Mouse (Mus musculus): ENCODE results near the gene Slc35g3. TPM values are rescaled to one million over a fixed set of nuclear protein-coding genes. Genes with fewer than 3 reads are reported as not detected.
A peak's percentile ranks its signal among the peaks of the same experiment; 100 is the strongest.
"Not testable (repeated sequence)": the region's sequence is repeated elsewhere in the genome, so short reads cannot be mapped to it uniquely, and the experiment has no call there.

Gene Slc35g3
- polyA plus RNA-seq, 1 experiment = not detected

DNA sequence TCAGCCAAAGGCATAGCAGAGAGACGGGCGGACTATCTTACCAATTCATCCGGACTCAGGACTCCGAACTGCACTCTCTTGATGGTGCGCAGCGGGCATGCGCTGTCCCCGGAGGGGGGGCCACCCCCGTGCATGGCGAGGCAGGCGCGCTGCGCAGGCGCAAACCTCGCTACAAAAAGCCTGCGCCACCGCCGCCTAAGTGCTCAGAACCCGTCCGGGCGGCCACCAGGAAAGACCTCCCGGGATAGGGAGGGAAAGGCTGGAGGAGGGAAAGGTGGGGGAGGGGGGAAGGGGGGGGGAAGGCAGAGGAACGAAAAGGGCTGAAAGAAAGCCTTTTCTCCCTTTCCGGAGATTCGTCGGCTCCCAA lies 3.7 kb downstream of the Slc35g3 start:
- peak; percentile 89 to 98 for DNase-seq (ENCODE audit: extremely low spot score in 1 of 2, low spot score in 1 of 2)

DNA sequence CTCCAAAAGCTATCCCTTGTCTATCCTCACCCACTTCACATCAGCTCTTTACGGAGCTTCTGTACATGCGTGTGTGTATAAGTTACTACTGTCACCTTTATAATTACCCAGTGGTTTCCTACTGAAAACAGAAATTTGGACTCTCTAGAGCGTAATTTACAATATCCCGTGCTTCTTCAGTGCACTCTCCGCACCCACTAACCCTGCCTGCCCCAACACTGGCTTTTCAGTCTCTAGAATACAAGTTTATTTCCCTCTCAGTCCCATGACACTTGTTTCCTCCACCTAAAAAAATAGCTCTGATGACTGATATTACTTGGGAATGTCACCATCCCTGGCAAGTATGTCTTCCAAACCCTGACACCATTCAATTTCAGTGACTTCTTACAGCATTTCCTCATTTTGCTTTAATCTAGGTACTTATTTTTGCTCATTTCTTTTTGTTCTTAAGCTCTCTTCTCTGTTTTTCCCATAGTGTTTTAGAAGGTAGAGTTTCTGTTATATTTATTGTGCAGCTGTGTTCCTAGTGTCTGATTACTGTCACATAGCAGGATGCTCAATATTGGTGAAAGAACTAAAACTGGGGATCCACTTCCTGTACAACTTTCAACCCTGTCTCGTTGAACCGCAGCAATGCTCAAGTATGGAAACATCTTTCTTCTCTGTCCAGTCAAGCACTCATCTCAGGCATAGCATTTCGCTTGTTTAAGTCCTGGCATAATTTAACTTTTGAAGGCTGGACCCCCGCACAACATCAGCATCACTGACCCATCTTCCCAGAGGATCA lies 4.3 kb downstream of the Slc35g3 start:
- no peak for DNase-seq (ENCODE audit: extremely low spot score in 1 of 2, low spot score in 1 of 2)

- DNase-seq (ENCODE audit: extremely low spot score in 1 of 2, low spot score in 1 of 2) = peak in 1 of 2 experiments; percentile 66
Observed at GRCm38 (mm10) chr11:69754701-69755100, 7.1 kb downstream of the Slc35g3 start.

- DNase-seq (ENCODE audit: extremely low spot score in 1 of 2, low spot score in 1 of 2) = no peak
Observed at GRCm38 (mm10) chr11:69754233-69754632, 7.5 kb downstream of the Slc35g3 start.

- no peak for DNase-seq (ENCODE audit: extremely low spot score in 1 of 2, low spot score in 1 of 2)
Observed at GRCm38 (mm10) chr11:69752686-69753085, 9.1 kb downstream of the Slc35g3 start.

- no peak for DNase-seq (ENCODE audit: extremely low spot score in 1 of 2, low spot score in 1 of 2)
Observed at GRCm38 (mm10) chr11:69751635-69752034, 10.1 kb downstream of the Slc35g3 start.

- not testable (repeated sequence) for DNase-seq (ENCODE audit: extremely low spot score in 1 of 2, low spot score in 1 of 2)
Observed at GRCm38 (mm10) chr11:69731408-69731807, 30.4 kb downstream of the Slc35g3 start.

DNA sequence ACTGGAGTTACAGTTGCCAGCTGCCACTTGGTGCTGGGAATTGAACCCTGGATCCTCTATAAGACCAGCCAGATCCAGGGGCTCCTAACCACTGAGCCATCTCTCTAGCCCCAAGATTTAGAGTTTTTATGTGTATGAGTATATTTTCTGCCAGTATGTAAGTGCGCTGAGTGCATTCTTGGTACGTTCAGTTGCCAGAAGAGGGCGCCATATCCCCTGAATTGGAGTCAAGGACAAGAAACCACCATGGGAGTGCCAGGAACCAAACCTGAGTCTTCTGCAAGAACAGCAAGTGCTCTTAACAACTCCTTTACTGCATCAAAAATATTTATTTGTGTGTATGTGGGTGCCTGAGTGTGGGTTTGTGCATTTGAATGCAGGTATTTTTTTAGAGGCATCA lies 32.7 kb downstream of the Slc35g3 start:
- DNase-seq (ENCODE audit: extremely low spot score in 1 of 2, low spot score in 1 of 2) = peak in 1 of 2 experiments; percentile 55

DNA sequence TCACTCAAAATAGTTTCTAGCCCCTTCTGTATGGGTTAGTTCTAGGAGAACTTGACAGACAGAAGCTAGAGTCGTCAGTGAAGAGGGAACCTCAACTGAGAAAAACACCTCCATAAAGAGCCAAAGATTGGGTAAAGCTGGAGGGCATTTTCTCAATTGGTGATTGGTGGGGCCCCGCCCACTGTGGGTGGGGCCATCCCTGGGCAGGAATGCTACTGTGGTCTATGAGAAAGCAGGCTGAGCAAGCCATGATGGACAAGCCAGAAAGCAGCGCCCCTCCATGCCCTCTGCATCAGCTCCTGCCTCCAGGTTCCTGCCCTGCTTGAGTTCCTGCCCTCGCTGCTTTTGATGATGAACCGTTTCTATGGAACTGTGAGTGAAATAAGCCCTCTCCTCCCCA lies 35.8 kb downstream of the Slc35g3 start:
- DNase-seq (ENCODE audit: extremely low spot score in 1 of 2, low spot score in 1 of 2) = no peak

GRCm38 (mm10) chr11:69723074-69723473 lies 38.7 kb downstream of the Slc35g3 start:
- no peak for DNase-seq (ENCODE audit: extremely low spot score in 1 of 2, low spot score in 1 of 2)

DNA sequence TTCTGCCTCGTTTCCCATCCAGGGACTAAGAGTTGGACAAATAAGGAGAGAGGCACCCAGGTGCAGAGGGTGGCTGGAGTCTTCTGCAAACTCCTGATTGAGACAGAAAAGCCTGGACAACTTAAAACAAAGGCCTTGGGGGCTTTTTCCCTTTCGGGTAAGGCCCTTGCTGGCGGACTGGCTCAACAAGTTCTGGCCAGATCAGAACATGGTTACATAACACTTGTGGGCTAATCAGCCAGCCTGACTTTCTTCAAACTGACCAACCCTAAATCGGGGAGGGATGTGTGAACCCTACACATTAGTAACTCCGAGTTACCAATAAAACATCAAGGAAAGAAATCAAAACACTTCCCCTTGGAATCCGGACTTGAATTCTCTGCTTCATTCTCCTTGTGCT lies 40.9 kb downstream of the Slc35g3 start:
- no peak for DNase-seq (ENCODE audit: extremely low spot score in 1 of 2, low spot score in 1 of 2)

DNA sequence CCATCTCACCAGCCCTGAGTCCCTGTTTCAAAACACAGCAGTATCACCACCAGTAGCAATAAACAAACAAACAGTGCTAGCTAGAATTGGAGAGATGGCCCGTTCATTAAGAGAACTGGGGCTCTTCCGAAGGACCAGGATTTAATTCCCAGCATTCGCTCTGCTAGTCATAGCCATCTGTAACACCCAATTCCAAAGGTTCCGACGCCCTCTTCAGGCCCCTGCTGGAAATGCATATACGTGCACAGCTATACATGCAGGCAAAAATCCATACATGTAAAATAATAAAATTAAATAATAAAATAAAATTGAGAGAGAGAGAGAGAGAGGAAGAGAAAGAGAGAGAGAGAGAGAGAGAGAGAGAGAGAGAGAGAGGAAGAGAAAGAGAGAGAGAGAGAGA lies 42.3 kb downstream of the Slc35g3 start:
- DNase-seq (ENCODE audit: extremely low spot score in 1 of 2, low spot score in 1 of 2) = no peak

DNA sequence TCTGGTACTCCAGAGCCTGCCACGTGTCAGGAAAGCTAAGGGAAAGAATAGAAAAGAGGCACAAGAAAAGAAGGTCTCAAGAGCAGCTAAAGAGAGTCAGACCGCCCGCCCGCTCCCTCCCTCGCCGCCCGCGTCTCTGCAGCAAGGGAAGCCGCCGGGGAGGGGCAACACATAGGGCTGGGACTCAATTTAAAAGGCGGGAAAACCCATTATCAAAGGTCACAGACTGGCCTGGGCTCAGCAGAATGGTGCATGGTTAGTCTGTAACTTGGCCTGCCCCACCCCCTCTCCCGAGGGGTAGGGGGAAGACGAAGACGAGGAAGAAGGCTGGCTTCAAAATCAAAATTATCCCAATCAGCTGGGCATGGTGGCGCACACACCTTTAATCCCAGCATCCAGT lies 43.1 kb downstream of the Slc35g3 start:
- no peak for DNase-seq (ENCODE audit: extremely low spot score in 1 of 2, low spot score in 1 of 2)

GRCm38 (mm10) chr11:69716953-69717352 lies 44.8 kb downstream of the Slc35g3 start:
- DNase-seq (ENCODE audit: extremely low spot score in 1 of 2, low spot score in 1 of 2) = no peak

DNA sequence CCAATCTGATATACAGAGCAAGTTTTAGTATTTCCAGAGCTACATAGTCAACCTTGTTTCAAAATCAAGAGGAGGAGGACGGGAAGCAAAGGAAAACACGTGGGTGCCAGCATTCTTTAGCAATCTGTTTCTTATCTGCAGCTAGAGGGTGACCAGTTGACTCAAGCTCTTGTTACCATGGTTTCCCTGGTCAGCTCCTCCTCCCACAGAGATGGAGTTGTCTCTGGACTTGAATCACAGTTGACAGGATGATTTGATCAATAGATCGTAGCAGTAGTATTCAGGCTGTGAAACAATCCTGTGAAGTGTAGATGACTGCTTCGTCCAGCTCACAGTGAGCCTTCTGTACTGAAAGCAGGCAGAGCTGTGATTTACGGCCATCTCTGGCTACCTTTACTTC lies 45.8 kb downstream of the Slc35g3 start:
- peak in 1 of 2 experiments; percentile 30 for DNase-seq (ENCODE audit: extremely low spot score in 1 of 2, low spot score in 1 of 2)

GRCm38 (mm10) chr11:69715482-69715881 lies 46.3 kb downstream of the Slc35g3 start:
- no peak for DNase-seq (ENCODE audit: extremely low spot score in 1 of 2, low spot score in 1 of 2)

DNA sequence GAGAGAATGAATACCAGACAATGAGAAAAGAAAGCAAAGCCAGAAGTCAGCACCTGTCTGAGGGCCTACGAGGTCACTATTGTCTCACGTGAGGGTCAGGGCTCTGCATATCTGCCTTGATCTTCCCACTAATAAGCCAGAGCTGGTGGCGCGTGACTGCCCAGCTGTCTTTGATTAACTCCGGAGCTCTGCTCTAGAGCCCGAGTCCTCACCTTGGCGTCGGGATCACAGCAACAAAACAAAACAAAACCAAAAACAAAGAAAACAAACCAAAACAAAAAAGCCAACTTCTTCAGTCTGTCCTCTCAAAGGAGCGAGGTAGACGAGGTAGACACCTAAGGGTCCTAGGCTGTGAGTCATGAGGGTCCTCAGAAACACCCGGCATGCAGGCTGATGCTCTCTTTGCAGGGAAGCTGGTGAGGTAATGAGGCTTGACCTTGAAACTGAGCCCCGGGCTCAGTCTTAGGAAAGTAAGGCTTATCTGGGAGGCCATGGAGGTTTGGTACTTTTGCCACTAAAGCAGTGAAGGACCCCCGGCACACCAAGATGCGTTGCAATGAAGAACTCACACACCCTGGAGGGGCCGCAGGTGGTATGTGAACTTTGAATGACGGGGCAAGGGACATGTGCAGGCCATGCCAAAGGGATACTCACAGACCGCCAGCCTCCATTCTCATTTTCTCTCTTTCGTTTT lies 47.0 kb downstream of the Slc35g3 start:
- DNase-seq (ENCODE audit: extremely low spot score in 1 of 2, low spot score in 1 of 2) = no peak

GRCm38 (mm10) chr11:69712954-69713672 lies 48.7 kb downstream of the Slc35g3 start:
- DNase-seq (ENCODE audit: extremely low spot score in 1 of 2, low spot score in 1 of 2) = no peak

DNA sequence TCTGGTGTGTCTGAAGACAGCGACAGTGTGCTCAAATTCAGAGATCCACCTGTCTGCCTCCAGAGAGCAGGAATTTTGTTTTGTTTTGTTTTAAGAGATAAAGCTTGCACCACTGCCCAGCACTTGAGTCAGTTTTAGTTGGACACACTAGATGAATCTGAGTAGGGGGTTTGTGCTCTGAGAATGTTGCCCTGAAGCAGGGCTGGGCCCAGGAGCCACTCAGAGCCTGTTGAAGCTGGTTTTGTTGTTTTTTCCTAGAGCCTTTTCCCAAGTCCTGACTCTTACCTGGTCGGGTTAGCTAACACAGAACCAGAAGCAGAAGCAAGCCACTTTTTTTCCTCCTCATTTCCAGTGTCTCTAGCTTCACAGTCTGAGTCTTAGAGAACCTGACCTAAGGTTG lies 50.7 kb downstream of the Slc35g3 start:
- DNase-seq (ENCODE audit: extremely low spot score in 1 of 2, low spot score in 1 of 2) = no peak

DNA sequence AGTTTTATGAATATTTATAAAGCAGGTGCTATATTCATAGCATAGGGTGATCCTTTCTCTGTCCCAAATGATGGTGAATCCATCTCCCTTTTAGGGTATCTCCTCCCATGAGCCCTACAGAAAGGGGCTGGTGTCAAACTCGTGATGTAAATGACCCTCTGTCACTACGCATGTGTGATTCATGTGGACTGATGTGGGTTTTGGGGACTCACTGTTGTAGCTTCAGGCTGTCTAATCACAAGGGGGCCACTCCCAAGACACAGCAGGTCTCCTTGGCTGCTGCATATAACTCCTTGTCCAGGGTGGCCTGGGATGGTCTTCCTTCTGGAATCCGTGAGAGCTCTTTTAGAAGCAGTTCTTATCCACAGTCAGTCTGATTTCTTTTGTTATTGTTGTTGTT lies 51.3 kb downstream of the Slc35g3 start:
- DNase-seq (ENCODE audit: extremely low spot score in 1 of 2, low spot score in 1 of 2) = no peak
